Mouse (Mus musculus) ES-E14 (cell line): ENCODE results near the gene Tmem144.

Source experiments
- CHD2 ChIP-seq: IDR thresholded peaks from 2 replicates; pipeline ENCODE4 v1.6.1; 2014; ENCODE audit warnings: mild to moderate bottlenecking, low read depth, low read length, inconsistent platforms
- HCFC1 ChIP-seq: IDR thresholded peaks from 2 replicates; pipeline ENCODE4 v1.6.1; 2012; ENCODE audit warnings: low read length, inconsistent platforms, borderline replicate concordance; ENCODE audit not compliant: insufficient read depth
- MAFK ChIP-seq: IDR thresholded peaks from 2 replicates; pipeline ENCODE4 v1.6.1; 2014; ENCODE audit warnings: mild to moderate bottlenecking, low read depth, low read length, inconsistent platforms; ENCODE audit not compliant: insufficient read depth
- ZNF384 ChIP-seq: IDR thresholded peaks from 2 replicates; pipeline ENCODE4 v1.6.1; 2012; ENCODE audit warnings: low read depth, low read length, inconsistent platforms

DNA sequence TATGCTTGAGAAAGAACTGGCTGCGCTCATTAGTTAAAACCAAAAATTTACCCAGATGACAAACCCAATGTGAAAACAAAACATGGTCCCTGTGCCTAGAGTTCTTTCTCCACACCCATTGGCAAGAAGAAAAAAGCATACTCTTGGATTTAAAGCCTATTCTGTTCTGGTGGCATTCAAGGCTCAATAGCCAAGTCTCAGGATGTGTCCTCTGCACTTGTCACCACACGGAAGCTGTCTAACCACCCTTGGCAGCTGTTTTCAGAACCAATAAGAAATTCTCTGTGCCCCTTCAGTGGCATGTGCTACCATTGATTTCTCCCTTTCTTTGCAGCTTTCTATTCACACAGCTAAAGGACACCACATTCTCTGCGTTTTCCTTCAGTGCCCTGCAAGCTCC, 5.6 kb upstream of the Tmem144 start:
- TF ChIP-seq HCFC1 (no peak), ZNF384 (no peak), CHD2 (no peak), MAFK (no peak)
